25 mouse cellular contexts compared by ENCODE assay signal in genomic region chr17:3920282-3920681, GRCm38 (mm10).
"Had no signal": no experiment of that assay in that cellular context is flagged by ENCODE, and none has a peak within 500 bp of the region (broad histone marks: within the 10 kb centered on the region; RNA-seq: fewer than 3 reads in every experiment).

No protein-coding gene starts in this region.

- H3K4me1 ChIP-seq: heart, embryonic 10.5 days; heart, embryonic 12.5 days; hindbrain, embryonic 10.5 days; hindbrain, embryonic 12.5 days; intestine, embryonic 15.5 days; limb, embryonic 15.5 days; liver, embryonic 12.5 days had no signal

- ATAC-seq: hindbrain, embryonic 16.5 days; inflammation-experienced regulatory T-cells, adult 6 months; intestine, embryonic 15.5 days; intestine, postnatal 0 days; liver, embryonic 12.5 days had no signal

- DNase-seq: gastrocnemius, adult 2 months; gastrocnemius, postnatal 10 days; gastrocnemius, postnatal 25 days; heart, adult 18-20 months; heart, postnatal 10 days; heart, postnatal 4 days; kidney, adult 18-20 months; kidney, adult 8-10 months; kidney, postnatal 10 days; kidney, postnatal 25 days; kidney, postnatal 4 days had no signal

- H3K4me3 ChIP-seq: gastrocnemius, adult 2 months; heart, embryonic 10.5 days; heart, embryonic 12.5 days; hindbrain, embryonic 10.5 days; hindbrain, embryonic 12.5 days; intestine, embryonic 15.5 days; layer of hippocampus, adult 2 months; left cerebral cortex, adult 2 months; limb, embryonic 15.5 days; liver, embryonic 12.5 days had no signal

- H3K27ac ChIP-seq: gastrocnemius, adult 2 months; heart, embryonic 10.5 days; hindbrain, embryonic 10.5 days; hindbrain, embryonic 12.5 days; hindbrain, embryonic 14.5 days; intestine, embryonic 15.5 days; layer of hippocampus, adult 2 months; left cerebral cortex, adult 2 months; limb, embryonic 15.5 days; liver, embryonic 12.5 days; liver, embryonic 14.5 days had no signal

- H3K27me3 ChIP-seq: heart, embryonic 12.5 days; hindbrain, embryonic 12.5 days; intestine, embryonic 15.5 days; limb, embryonic 15.5 days; liver, embryonic 12.5 days had no signal

- H3K4me2 ChIP-seq: heart, embryonic 12.5 days; hindbrain, embryonic 12.5 days; hindbrain, embryonic 14.5 days; intestine, embryonic 15.5 days; limb, embryonic 15.5 days; liver, embryonic 12.5 days had no signal

- H3K9ac ChIP-seq: heart, embryonic 12.5 days; hindbrain, embryonic 12.5 days; hindbrain, embryonic 14.5 days; intestine, embryonic 15.5 days; limb, embryonic 15.5 days; liver, embryonic 12.5 days; liver, embryonic 14.5 days had no signal

- H3K9me3 ChIP-seq: heart, embryonic 10.5 days; heart, embryonic 12.5 days; hindbrain, embryonic 10.5 days; hindbrain, embryonic 12.5 days; intestine, embryonic 15.5 days; limb, embryonic 15.5 days; liver, embryonic 12.5 days had no signal

- H3K36me3 ChIP-seq: heart, embryonic 10.5 days; heart, embryonic 12.5 days; hindbrain, embryonic 10.5 days; hindbrain, embryonic 12.5 days; intestine, embryonic 15.5 days; limb, embryonic 15.5 days; liver, embryonic 12.5 days had no signal
